Comparison of ENCODE assay signal across 8 mouse cellular contexts in genomic region chr2:51973410-51973968, GRCm38 (mm10). TPM values are rescaled to one million over a fixed set of nuclear protein-coding genes. Genes with fewer than 3 reads are reported as not detected.
DNase-seq lines count a peak whose midpoint lies in the region; ATAC-seq and TF ChIP-seq lines count a peak whose summit lies in the region.

Nmi (minus strand) TSS chr2:51973494.

- peak within 1 kb of the TSS; percentile 72 for H3K9ac ChIP-seq in embryonic facial prominence, embryonic 11.5 days (replicated peaks; ENCODE audit: low read length)
- peak within 1 kb of the TSS; percentile 71 for H3K9ac ChIP-seq in hindbrain, embryonic 13.5 days
- peak within 1 kb of the TSS; percentile 71 for H3K9ac ChIP-seq in liver, embryonic 14.5 days (replicated peaks)
- peak within 1 kb of the TSS; percentile 43 for H3K9ac ChIP-seq in neural tube, embryonic 15.5 days (replicated peaks)

- peak; percentile 20 to 23 for DNase-seq in cerebellum, adult 2 months
- no peak for DNase-seq in cerebellum, postnatal 4 days (ENCODE audit: low spot score in 2 of 2)
- no peak for DNase-seq in G1E (ENCODE audit: low spot score)
- DNase-seq in embryonic facial prominence, embryonic 11.5 days (ENCODE audit: low spot score), result no peak
- DNase-seq in liver, embryonic 14.5 days (ENCODE audit: low read depth in 3 of 3, low spot score in 3 of 3), result no peak
- no peak for DNase-seq in spleen, adult 18-20 months

- no peaks in the 10 kb centered on the region for H3K36me3 ChIP-seq in G1E (replicated peaks)
- no peaks in the 10 kb centered on the region for H3K36me3 ChIP-seq in embryonic facial prominence, embryonic 11.5 days (replicated peaks; ENCODE audit: control insufficient read depth, insufficient read depth, low read depth, low read length)
- H3K36me3 ChIP-seq in hindbrain, embryonic 13.5 days, result no peaks in the 10 kb centered on the region
- no peaks in the 10 kb centered on the region for H3K36me3 ChIP-seq in liver, embryonic 14.5 days (replicated peaks; ENCODE audit: control insufficient read depth, insufficient read depth, low read depth)
- H3K36me3 ChIP-seq in neural tube, embryonic 15.5 days, result no peaks in the 10 kb centered on the region

- peak within 1 kb of the TSS; percentile 49 for H3K27ac ChIP-seq in cerebellum, adult 2 months (ENCODE audit: insufficient read depth, low read length)
- 0 out of 2 replicates have a peak within 1 kb of the TSS, but pooled peaks have one; percentile 43 for H3K27ac ChIP-seq in embryonic facial prominence, embryonic 11.5 days (replicated peaks; ENCODE audit: low read depth, low read length)
- peak within 1 kb of the TSS; percentile 49; the same call in 1 of the 2 replicates for H3K27ac ChIP-seq in hindbrain, embryonic 13.5 days
- peak within 1 kb of the TSS; percentile 8 for H3K27ac ChIP-seq in liver, embryonic 14.5 days
- peak within 1 kb of the TSS; percentile 66 for H3K27ac ChIP-seq in neural tube, embryonic 15.5 days (replicated peaks)

- peak within 1 kb of the TSS; percentile 72 for H3K4me3 ChIP-seq in cerebellum, adult 2 months (replicated peaks; ENCODE audit: insufficient read depth, low read depth, low read length)
- H3K4me3 ChIP-seq in G1E (ENCODE audit: low read depth, low read length), result peak within 1 kb of the TSS; percentile 68
- peak within 1 kb of the TSS; percentile 57 for H3K4me3 ChIP-seq in embryonic facial prominence, embryonic 11.5 days (ENCODE audit: low read depth, low read length)
- H3K4me3 ChIP-seq in hindbrain, embryonic 13.5 days, result peak within 1 kb of the TSS; percentile 50
- H3K4me3 ChIP-seq in liver, embryonic 14.5 days (ENCODE audit: insufficient read depth in 1 of 2, low read depth in 2 of 2, low read length in 2 of 2), result peak within 1 kb of the TSS; percentile 81 to 88
- peak within 1 kb of the TSS; percentile 50 for H3K4me3 ChIP-seq in neural tube, embryonic 15.5 days (replicated peaks)

- no peak for TF ChIP-seq EP300 in liver, embryonic 14.5 days (IDR thresholded peaks at IDR 0.05; ENCODE audit: low read depth)

- WGBS in cerebellum, adult 2 months, result 58% methylated on average over 9 of the region's 9 CpGs
- WGBS in embryonic facial prominence, embryonic 11.5 days, result 81% methylated on average over 9 of the region's 9 CpGs
- 82% methylated on average over 9 of the region's 9 CpGs for WGBS in hindbrain, embryonic 13.5 days
- 63% methylated on average over 9 of the region's 9 CpGs for WGBS in liver, embryonic 14.5 days (ENCODE audit: insufficient replicate concordance)
- 77% methylated on average over 9 of the region's 9 CpGs for WGBS in neural tube, embryonic 15.5 days

- no peak for TF ChIP-seq CTCF in cerebellum, adult 2 months (IDR thresholded peaks at IDR 0.05; ENCODE audit: borderline replicate concordance, insufficient read depth, low read depth, low read length)
- TF ChIP-seq CTCF in G1E (IDR thresholded peaks at IDR 0.05; ENCODE audit: low read depth, low read length), result no peak
- no peak for TF ChIP-seq CTCF in liver, embryonic 14.5 days (IDR thresholded peaks at IDR 0.05; ENCODE audit: low read depth)

- ATAC-seq in G1E (ENCODE audit: extremely low read depth, insufficient number of reproducible peaks, low FRiP score, poor library complexity, severe bottlenecking), result peak; percentile 45; the same call in 1 of the 2 replicates
- no peak; the same call in 1 of the 2 replicates for ATAC-seq in embryonic facial prominence, embryonic 11.5 days (replicated peaks; ENCODE audit: insufficient number of reproducible peaks, low FRiP score, low TSS enrichment, low read depth)
- no peak; the same call in 1 of the 2 replicates for ATAC-seq in hindbrain, embryonic 13.5 days (ENCODE audit: low FRiP score)
- ATAC-seq in liver, embryonic 14.5 days (ENCODE audit: insufficient read depth), result peak; percentile 66
- ATAC-seq in neural tube, embryonic 15.5 days (ENCODE audit: low FRiP score), result no peak

- H3K4me2 ChIP-seq in embryonic facial prominence, embryonic 11.5 days (ENCODE audit: low read depth, low read length), result peak within 1 kb of the TSS; percentile 63
- peak within 1 kb of the TSS; percentile 77 for H3K4me2 ChIP-seq in hindbrain, embryonic 13.5 days
- H3K4me2 ChIP-seq in liver, embryonic 14.5 days (ENCODE audit: low read depth), result peak within 1 kb of the TSS; percentile 86
- peak within 1 kb of the TSS; percentile 87 for H3K4me2 ChIP-seq in neural tube, embryonic 15.5 days

- H3K4me1 ChIP-seq in cerebellum, adult 2 months (ENCODE audit: control insufficient read depth, insufficient read depth, low read length), result no peaks in the 10 kb centered on the region
- H3K4me1 ChIP-seq in G1E (ENCODE audit: insufficient read depth, low read depth, low read length), result peaks cover 10% of the 10 kb centered on the region
- H3K4me1 ChIP-seq in embryonic facial prominence, embryonic 11.5 days (ENCODE audit: control insufficient read depth, insufficient read depth, low read length), result no peaks in the 10 kb centered on the region
- H3K4me1 ChIP-seq in hindbrain, embryonic 13.5 days (replicated peaks), result peaks cover 6% of the 10 kb centered on the region; the same call in 1 of the 2 replicates
- peaks cover 3 to 9% of the 10 kb centered on the region in 2 experiments for H3K4me1 ChIP-seq in liver, embryonic 14.5 days (replicated peaks; ENCODE audit: control insufficient read depth in 2 of 2, insufficient read depth in 2 of 2, low read length in 1 of 2)
- H3K4me1 ChIP-seq in neural tube, embryonic 15.5 days, result peaks cover 5% of the 10 kb centered on the region; the same call in 1 of the 2 replicates

- no peak for TF ChIP-seq POLR2A in cerebellum, adult 2 months (IDR thresholded peaks at IDR 0.05; ENCODE audit: borderline replicate concordance, insufficient read depth, low read length)

- no peaks in the 10 kb centered on the region for H3K27me3 ChIP-seq in cerebellum, adult 2 months (ENCODE audit: control insufficient read depth, insufficient read depth, low read length)
- H3K27me3 ChIP-seq in G1E (ENCODE audit: insufficient read depth, low read length), result no peaks in the 10 kb centered on the region
- H3K27me3 ChIP-seq in embryonic facial prominence, embryonic 11.5 days (ENCODE audit: control insufficient read depth, insufficient read depth, low read length), result no peaks in the 10 kb centered on the region
- no peaks in the 10 kb centered on the region for H3K27me3 ChIP-seq in hindbrain, embryonic 13.5 days
- no peaks in the 10 kb centered on the region for H3K27me3 ChIP-seq in liver, embryonic 14.5 days (ENCODE audit: control insufficient read depth, insufficient read depth, low read length)
- H3K27me3 ChIP-seq in neural tube, embryonic 15.5 days (replicated peaks), result no peaks in the 10 kb centered on the region

- no peaks in the 10 kb centered on the region for H3K9me3 ChIP-seq in G1E (replicated peaks)
- H3K9me3 ChIP-seq in embryonic facial prominence, embryonic 11.5 days (replicated peaks; ENCODE audit: control insufficient read depth, low read length), result no peaks in the 10 kb centered on the region
- H3K9me3 ChIP-seq in hindbrain, embryonic 13.5 days, result no peaks in the 10 kb centered on the region
- no peaks in the 10 kb centered on the region for H3K9me3 ChIP-seq in liver, embryonic 14.5 days (ENCODE audit: control insufficient read depth, low read length)
- no peaks in the 10 kb centered on the region for H3K9me3 ChIP-seq in neural tube, embryonic 15.5 days (replicated peaks)

RNA-seq across cellular contexts. Expression of gene Nmi, which starts in this region (rescaled TPM):
- 6.7 and 8.1 TPM in 2 replicates for polyA plus RNA-seq in cerebellum, adult 2 months (2012; rRNA removed)
- total RNA-seq in G1E (2014; fragmentation: Nextera tagmentation) (5.8 and 7.7 TPM in 2 replicates), G1E (2017) (16.6 and 17.5 TPM in 2 replicates)
- polyA plus RNA-seq in G1E (2012), result 0.42 and 0.51 TPM in 2 replicates
- polyA plus RNA-seq in embryonic facial prominence, embryonic 11.5 days (2014; fragmentation: Nextera tagmentation; extraction: Ambion mirVana), result 11.5 and 11.7 TPM in 2 replicates
- 5.8 and 6.4 TPM in 2 replicates for polyA plus RNA-seq in hindbrain, embryonic 13.5 days (2015; fragmentation: Nextera tagmentation; extraction: Ambion mirVana)
- 2.3 and 5.1 TPM in 2 replicates for polyA plus RNA-seq in liver, embryonic 14.5 days (2012; rRNA removed)
- polyA plus RNA-seq in liver, embryonic 14.5 days (2014; fragmentation: Nextera tagmentation; extraction: Ambion mirVana), result 10.7 and 11.0 TPM in 2 replicates
- 4.3 and 14.8 TPM in 2 replicates for polyA plus RNA-seq in neural tube, embryonic 15.5 days (2015; fragmentation: Nextera tagmentation; extraction: Ambion mirVana)

Comparison
In these comparisons a context has a peak if more than half of its experiments do, and no peak if none do; other contexts are left out.
1. DNase-seq: peak in cerebellum, adult 2 months (2 of 2); none in cerebellum, postnatal 4 days (0 of 2), G1E (single experiment), embryonic facial prominence, embryonic 11.5 days (single experiment), liver, embryonic 14.5 days (0 of 3) and spleen, adult 18-20 months (0 of 2).
2. H3K27ac ChIP-seq: peak in every context shown above with its lines; median percentile 66 in neural tube, embryonic 15.5 days; 49 in cerebellum, adult 2 months; 49 in hindbrain, embryonic 13.5 days; 43 in embryonic facial prominence, embryonic 11.5 days; 8 in liver, embryonic 14.5 days.
3. ATAC-seq: peak in G1E (single experiment) and liver, embryonic 14.5 days (single experiment); none in embryonic facial prominence, embryonic 11.5 days (single experiment), hindbrain, embryonic 13.5 days (single experiment) and neural tube, embryonic 15.5 days (single experiment).
4. Peak in every context shown above with its lines, with median percentiles within 50 percentile points of each other: H3K4me3 ChIP-seq, H3K4me2 ChIP-seq and H3K9ac ChIP-seq.